Mouse (Mus musculus): Measurements from ENCODE around the gene 2900026A02Rik.

DNA sequence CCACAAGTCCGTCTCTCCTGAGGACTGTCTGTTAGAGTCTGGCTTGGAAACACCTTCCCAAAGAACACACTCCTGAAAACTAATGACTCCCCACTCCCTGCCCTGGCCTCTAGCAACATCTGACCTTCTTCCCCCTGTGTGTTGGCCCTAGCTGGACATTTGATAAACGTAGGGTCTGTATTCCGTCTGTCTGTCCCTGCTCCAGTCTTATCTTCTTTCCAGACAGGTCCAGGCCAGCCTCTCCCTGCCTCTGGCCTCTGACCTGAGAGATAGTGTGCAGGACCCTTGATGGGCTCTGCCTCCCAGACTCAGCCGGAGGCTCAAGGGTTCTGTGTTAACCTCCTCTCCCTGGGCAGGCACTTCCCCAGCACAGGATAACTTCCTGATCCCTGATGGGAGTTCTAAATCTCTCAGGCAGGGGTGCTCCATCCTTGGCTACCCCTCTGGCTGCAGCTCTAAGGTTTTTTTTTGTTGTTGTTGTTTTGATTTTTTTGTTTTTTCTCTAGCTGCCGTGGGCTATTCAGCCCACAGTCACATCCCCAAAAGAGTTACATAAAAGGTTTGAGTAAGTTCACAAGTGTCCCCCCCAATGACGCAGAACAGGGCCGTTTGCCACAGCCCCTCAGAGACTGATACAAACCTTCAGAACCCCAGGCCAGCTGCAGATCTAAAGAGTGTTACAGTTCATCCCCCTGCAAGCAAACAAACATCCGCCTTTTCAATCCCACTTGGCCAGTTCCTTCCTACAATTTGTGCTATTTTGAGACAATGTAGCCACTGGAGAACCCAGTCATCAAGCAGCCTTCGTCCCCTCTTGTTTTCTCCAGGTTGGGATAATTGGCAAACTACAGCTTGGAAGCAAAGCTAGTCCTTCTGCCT is 23.9 kb downstream of the 2900026A02Rik start:
- TF ChIP-seq CTCF (IDR thresholded peaks at IDR 0.05; ENCODE audit: control insufficient read depth, insufficient read depth, insufficient replicate concordance, low read depth, low read length), result no peak
- no peak for TF ChIP-seq POLR2A (IDR thresholded peaks at IDR 0.05; ENCODE audit: control insufficient read depth, low read depth, low read length)

All from testis, adult 2 months (tissue).